Mouse (Mus musculus) ovary, postnatal 36 days (tissue): ENCODE measurements around the gene Dnmt3a.

Experiments
- DNase-seq: peaks from one replicate; pipeline ENCODE4 v3.0.0; 2022; ENCODE audit warnings: low spot score, mixed read lengths

The Dnmt3a gene

GRCm38 (mm10) chr12:3787041-3787440 is 18.8 kb upstream of the Dnmt3a start:
- no peak for DNase-seq

DNA sequence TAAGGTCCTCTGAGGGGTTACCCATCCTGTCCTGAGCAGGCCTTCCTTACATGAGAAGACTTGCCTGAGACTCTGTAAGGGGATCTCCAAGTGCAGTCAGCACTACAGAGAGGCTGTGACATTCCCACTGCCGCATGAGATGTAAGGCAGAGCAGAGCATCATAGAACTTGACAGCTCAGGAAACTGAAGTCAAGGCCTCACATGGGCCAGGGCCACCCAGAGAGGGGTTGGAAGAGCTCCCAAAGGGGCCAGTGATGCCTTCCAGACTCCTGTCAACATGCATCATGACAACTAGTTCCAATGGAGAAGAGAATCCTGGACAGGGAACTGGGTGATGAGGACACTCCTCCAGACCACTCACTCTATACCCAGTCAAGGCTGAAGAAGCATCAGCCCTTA is 18.3 kb upstream of the Dnmt3a start:
- DNase-seq: no peak

GRCm38 (mm10) chr12:3788421-3789051 is 17.3 kb upstream of the Dnmt3a start:
- no peak for DNase-seq

GRCm38 (mm10) chr12:3789626-3790185 is 16.1 kb upstream of the Dnmt3a start:
- no peak for DNase-seq

DNA sequence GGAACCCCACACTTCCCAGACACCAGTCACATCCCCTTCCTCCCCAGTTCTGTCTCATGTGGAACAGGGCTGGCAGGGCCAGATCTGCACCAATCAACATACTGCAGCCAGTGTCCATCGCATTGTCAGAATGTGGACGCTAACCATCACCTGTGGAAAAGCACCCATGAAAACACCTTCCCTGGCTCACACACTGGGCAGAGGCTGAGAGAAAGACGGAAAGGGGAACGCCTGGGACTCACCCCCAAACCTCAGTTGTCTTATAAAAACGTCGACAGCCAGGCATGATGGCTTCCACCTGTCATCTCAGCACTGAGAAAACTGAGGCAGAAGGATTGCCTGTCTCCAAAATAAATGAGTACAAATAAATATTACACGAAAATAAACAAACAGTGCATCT is 14.6 kb upstream of the Dnmt3a start:
- DNase-seq: no peak

GRCm38 (mm10) chr12:3791732-3792131 is 14.1 kb upstream of the Dnmt3a start:
- DNase-seq: peak; percentile 92

DNA sequence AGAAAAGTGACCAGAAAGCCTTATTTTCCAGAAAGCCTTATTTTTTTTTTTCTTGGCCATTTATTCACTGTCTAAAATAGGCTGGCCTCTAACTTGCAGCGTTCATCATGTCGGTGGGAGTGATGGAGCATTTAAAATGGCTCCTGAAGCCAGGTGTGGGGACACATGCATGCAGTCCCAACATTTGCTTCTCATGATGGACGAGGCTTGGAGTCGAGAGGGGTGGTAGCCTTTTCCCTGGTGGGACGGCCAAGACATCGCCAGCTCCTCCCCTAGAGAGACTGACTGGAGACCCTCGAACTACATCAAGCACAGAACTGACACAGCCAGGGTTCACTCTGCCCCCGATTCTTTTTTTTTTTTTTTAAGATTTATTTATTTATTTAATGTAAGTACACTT is 13.6 kb upstream of the Dnmt3a start:
- no peak for DNase-seq

DNA sequence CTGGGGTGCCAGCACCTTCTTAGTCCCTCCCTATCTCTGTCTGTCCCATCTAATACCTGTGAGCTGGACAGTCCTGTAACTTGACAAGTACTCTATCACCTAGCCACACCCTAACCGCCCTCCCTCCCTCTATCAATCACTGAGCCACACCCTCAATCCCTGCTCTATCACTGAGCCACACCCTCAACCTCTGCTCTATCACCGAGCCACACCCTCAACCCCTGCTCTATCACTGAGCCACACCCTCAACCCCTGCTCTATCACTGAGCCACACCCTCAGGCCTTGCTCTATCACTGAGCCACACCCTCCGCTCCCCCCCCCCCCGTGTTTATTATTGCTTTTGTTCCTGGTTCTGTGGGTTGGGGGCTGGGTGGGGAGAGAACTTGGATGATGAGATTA is 10.2 kb upstream of the Dnmt3a start:
- no peak for DNase-seq

GRCm38 (mm10) chr12:3799551-3799950 is 6.3 kb upstream of the Dnmt3a start:
- no peak for DNase-seq

DNA sequence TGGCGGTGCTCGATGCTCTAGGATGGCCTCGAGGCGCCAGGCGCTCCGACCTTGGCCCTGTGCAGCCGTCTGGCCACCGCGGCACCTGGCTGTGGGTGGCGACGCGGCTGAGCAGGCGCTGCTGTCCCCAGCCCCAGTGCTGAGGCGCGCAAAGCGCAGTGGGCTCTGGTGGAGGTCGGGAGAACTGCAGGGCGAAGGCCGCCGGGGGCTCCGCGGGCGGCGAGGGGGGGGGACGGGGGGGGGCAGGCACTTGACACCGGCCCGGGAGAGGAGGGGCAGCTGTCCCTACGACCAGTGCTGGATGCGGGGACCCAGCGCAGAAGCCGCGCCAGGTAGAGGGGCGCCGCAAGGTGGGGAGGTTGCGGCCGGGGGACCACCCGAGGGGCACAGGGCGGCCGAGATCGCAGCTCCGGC is 471 bp downstream of the Dnmt3a start:
- peak; percentile 84 for DNase-seq

GRCm38 (mm10) chr12:3806703-3807547 is 1.1 kb downstream of the Dnmt3a start:
- peak; percentile 84 for DNase-seq

DNA sequence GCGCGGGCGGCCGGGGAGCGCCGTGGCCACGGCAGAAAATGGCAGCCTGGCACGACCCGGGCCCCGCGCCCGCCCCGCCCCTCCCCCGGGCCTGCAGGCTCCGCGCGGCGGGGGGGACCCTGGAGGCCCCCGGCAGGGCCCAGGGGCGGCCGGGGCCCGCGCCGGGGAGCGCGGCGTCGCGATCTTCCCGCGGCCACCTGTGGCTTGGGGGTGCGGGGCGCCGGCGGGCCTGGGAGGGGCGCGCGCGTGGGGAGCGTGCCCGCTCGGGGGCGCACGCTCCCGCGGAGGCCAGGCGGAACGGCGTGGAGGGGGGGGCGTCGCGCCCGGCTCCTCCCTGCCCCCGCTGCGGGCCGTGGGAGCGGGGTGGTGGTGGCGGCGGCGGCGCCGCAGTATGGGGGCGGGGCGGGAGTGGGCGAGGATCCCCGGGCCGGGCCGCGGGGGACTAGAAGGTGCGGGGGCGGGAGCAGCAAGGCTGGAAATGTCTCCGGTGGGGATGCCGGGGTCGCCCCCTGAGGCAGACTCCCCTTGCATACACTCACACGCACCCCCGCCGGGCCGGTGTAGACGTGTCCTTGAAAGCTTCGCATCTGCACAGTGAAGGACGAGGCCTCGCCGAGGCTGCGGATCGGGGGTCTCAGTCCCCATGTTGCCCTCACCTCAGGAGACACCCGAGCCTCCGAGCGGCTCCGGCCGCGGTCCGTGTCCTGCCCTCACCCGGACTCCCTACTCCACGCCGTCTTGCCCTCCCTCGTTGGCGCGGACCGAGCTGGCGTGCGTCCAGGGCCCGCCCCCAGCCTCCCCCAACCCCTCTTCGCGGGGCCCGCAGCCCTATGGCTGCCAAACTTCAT is 2.0 kb downstream of the Dnmt3a start:
- peak; percentile 75 for DNase-seq

DNA sequence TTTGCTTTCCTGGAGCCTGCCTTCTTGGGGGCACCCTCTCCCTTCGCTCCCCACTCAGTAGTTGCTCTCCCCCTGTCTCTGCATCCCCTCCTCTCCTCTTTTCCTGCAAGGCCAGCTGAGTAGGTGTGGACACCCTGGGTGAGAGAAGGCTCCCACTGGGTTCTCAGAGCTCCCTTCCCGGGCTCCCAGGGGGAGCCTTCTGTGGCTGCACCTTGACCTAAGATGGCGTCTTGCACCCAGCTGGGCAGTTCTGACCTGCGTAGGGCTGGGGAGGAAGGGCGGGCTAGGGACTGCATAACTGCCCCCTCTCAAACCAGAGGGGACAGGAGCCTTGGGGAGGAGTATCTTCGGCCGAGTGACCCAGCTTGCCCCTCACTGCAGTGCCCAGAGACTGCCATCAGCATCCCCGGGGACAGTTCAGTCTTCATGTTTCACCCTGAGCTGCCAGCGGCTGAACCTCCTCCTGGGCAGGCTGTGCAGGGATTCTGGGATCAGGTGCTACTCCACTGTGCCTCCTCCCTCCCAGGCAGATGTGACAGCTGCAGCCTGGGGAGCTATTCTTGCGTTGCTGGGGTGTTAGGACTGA is 2.7 kb downstream of the Dnmt3a start:
- DNase-seq: no peak

DNA sequence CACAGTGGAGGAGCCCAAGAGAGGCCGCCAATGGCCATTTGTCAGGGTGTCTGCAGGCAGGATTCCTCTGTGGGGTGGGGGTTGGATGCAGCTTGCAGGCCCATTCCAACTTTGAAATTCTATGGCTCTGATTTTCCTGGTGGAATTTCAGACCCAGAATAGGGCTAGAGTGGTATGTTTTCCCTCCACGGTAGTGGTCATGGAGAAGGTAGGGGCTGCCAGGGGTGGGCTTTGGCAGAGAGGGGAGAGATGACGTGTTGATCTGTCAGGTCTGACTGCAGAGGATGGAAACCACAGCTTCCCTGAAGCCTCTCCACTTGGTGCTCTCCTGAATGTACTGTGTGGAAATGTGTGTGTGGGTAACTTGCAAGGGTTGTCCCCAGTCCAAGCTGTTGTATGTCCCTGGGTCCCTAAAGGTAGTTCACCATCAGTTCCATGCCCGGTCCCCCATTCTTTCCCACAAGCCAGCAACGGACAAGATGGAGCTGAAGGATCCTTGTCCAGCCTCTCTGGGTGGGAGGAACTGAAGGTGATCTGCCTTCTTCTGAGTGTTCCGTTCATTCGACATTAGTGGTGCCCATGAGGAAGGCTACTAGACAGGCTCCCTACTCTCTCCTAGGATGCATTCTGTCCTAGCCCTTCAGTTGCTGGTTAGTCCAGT is 3.8 kb downstream of the Dnmt3a start:
- no peak for DNase-seq

DNA sequence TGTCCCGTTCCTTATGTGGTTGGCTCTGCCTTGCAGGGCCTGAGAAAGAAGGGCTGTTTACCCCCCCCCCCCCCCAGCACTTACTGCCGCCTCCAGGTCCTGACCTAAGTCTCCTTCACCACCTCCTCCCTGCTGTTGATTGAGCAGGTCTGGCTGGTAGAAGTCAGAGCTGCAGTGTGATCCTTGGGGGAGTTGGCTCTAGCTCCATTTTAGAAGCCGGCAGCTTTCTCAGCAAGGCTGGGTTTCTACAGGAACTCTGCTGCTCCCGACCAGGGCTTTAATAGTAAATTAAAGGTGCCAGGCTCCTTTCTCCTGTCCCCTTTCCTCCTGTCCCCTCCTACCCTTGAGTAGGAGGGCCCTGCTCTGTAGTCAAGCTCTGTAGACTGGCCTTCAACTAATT is 4.6 kb downstream of the Dnmt3a start:
- DNase-seq: no peak

DNA sequence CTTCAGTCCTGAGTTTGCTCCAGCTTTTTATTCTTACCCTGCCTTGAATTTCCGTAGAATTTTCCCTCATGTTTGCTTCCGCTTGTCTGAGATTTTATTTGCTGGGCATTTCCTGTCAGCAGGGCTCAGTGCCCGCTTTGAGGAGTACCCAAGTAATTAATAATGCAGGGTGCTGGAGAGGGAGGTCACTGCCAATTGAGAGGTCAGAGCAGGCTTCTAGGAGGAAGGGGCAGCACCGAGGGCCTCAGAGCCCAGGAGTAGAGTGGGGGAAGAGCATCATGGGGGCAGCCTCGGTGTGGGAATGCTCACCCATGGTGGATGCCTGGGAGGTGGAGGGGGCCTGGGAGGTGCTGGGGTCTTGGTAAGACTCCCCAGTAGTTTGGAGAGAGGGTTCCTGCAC is 5.8 kb downstream of the Dnmt3a start:
- no peak for DNase-seq

DNA sequence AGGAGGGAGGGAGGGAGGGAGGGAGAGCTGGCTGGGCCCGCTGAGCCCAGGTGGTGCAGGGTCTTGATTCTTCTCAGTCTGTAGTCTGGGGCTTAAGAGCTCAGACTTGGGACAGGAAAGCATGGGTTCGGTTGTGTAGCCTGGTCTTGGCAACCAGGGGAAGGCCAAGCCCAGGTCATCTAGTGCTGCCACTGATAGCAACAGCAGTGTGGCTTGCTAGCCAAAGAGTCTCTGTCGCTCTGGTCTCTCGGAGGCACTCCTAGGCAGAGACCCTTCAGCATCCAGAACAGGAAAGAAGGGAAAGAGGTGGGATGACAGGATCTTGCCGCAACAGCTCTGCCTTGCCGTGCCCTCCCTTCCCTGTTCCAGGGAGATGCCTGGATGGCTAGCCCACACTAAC is 6.4 kb downstream of the Dnmt3a start:
- no peak for DNase-seq

- no peak for DNase-seq
Observed at GRCm38 (mm10) chr12:3813138-3813537, 7.3 kb downstream of the Dnmt3a start.

- no peak for DNase-seq
Observed at GRCm38 (mm10) chr12:3815386-3815785, 9.6 kb downstream of the Dnmt3a start.

DNA sequence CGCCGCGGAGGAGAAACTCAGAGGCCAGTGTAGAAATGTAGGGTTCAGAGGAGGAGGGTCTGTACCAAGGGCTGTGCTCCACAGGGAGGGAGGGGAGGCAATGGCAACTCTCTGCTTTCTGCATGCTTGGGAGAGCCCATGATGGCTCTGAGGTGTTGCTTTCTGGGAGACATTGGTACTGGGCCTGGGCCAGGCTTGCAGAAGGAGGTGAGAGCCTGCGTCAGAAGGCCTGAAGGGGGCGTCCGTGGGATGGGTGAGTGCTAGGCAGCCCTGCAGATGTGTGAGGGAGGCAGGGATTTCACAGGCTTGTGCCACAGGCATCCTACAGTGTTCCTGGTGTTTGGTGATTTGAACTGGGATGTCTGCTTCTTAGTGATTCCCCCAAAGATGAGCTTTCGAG is 11.2 kb downstream of the Dnmt3a start:
- no peak for DNase-seq

DNA sequence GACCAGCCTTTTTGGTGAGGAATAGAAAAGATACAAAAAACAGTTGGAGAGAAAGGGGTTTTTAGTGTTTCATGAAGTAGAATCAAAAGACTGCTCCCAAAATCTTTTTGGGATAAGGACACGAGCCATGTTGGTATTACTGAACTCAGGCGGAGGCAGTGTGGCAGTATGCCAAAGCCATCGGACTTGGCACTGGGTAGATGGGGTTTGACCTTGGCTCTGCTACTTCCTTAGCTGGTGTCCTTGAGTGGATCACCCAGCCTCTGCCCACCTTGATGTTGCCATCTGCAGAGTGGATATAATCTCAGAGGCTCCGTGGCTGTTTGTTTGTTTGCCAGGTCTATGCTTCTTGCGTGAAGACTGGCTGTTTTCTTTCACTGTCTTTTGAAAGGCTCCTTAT is 11.8 kb downstream of the Dnmt3a start:
- DNase-seq: peak; percentile 61

- DNase-seq: no peak
Observed at GRCm38 (mm10) chr12:3819899-3820298, 14.1 kb downstream of the Dnmt3a start.
